Mouse (Mus musculus): ENCODE measurements around the gene Zdhhc14. TPM values are rescaled to one million over a fixed set of nuclear protein-coding genes. Genes with fewer than 3 reads are reported as not detected.

The Zdhhc14 gene
- polyA plus RNA-seq, 1 experiment from 2014 or later = 6.2 TPM

GRCm38 (mm10) chr17:5552036-5552760 lies 59.8 kb downstream of the Zdhhc14 start:
- 67% methylated on average over 14 of the region's 14 CpGs for WGBS
- no peak for DNase-seq (ENCODE audit: low spot score)
- H3K9me3 ChIP-seq (ENCODE audit: control insufficient read depth, low read length) = no peaks in the 10 kb centered on the region
- H3K4me2 ChIP-seq = no peak overlapping the region
- ATAC-seq (replicated peaks; ENCODE audit: low FRiP score) = no peak
- no peak overlapping the region for H3K27ac ChIP-seq (ENCODE audit: low read depth, low read length)
- no peak overlapping the region for H3K4me3 ChIP-seq (ENCODE audit: low read depth, low read length)
- no peaks in the 10 kb centered on the region; the same call in 1 of the 2 replicates for H3K4me1 ChIP-seq (replicated peaks; ENCODE audit: control insufficient read depth, insufficient read depth, low read length)
- H3K36me3 ChIP-seq (ENCODE audit: control insufficient read depth, insufficient read depth, low read length) = no peaks in the 10 kb centered on the region
- H3K9ac ChIP-seq (ENCODE audit: low read depth, low read length) = no peak overlapping the region
- H3K27me3 ChIP-seq (replicated peaks; ENCODE audit: control insufficient read depth, insufficient read depth, low read length) = no peaks in the 10 kb centered on the region

- Histone ChIP-seq H3K36me3 (ENCODE audit: control insufficient read depth, insufficient read depth, low read length) (no peaks in the 10 kb centered on the region), H3K4me1 (replicated peaks; ENCODE audit: control insufficient read depth, insufficient read depth, low read length) (no peaks in the 10 kb centered on the region; the same call in 1 of the 2 replicates), H3K4me2 (no peak overlapping the region), H3K27me3 (replicated peaks; ENCODE audit: control insufficient read depth, insufficient read depth, low read length) (no peaks in the 10 kb centered on the region), H3K9ac (ENCODE audit: low read depth, low read length) (no peak overlapping the region), H3K9me3 (ENCODE audit: control insufficient read depth, low read length) (no peaks in the 10 kb centered on the region), H3K27ac (ENCODE audit: low read depth, low read length) (no peak overlapping the region), H3K4me3 (ENCODE audit: low read depth, low read length) (no peak overlapping the region)
- no peak for DNase-seq (ENCODE audit: low spot score)
- no peak for ATAC-seq (replicated peaks; ENCODE audit: low FRiP score)
- 93% methylated on average over 5 of the region's 5 CpGs for WGBS
Observed at GRCm38 (mm10) chr17:5553556-5553955, 61.2 kb downstream of the Zdhhc14 start.

- Histone ChIP-seq H3K9me3 (ENCODE audit: control insufficient read depth, low read length) (no peaks in the 10 kb centered on the region), H3K27me3 (replicated peaks; ENCODE audit: control insufficient read depth, insufficient read depth, low read length) (no peaks in the 10 kb centered on the region), H3K4me1 (replicated peaks; ENCODE audit: control insufficient read depth, insufficient read depth, low read length) (no peaks in the 10 kb centered on the region; the same call in 1 of the 2 replicates), H3K9ac (ENCODE audit: low read depth, low read length) (no peak overlapping the region), H3K4me2 (no peak overlapping the region), H3K27ac (ENCODE audit: low read depth, low read length) (no peak overlapping the region), H3K36me3 (ENCODE audit: control insufficient read depth, insufficient read depth, low read length) (no peaks in the 10 kb centered on the region), H3K4me3 (ENCODE audit: low read depth, low read length) (no peak overlapping the region)
- ATAC-seq (replicated peaks; ENCODE audit: low FRiP score) = no peak; the same call in 1 of the 2 replicates
- 92% methylated on average over 2 of the region's 2 CpGs for WGBS
- DNase-seq (ENCODE audit: low spot score) = no peak
Observed at GRCm38 (mm10) chr17:5554573-5554972, 62.2 kb downstream of the Zdhhc14 start.

GRCm38 (mm10) chr17:5556568-5556967 lies 64.2 kb downstream of the Zdhhc14 start:
- Histone ChIP-seq H3K27ac (ENCODE audit: low read depth, low read length) (no peak overlapping the region), H3K9me3 (ENCODE audit: control insufficient read depth, low read length) (no peaks in the 10 kb centered on the region), H3K4me2 (no peak overlapping the region), H3K27me3 (replicated peaks; ENCODE audit: control insufficient read depth, insufficient read depth, low read length) (no peaks in the 10 kb centered on the region), H3K4me3 (ENCODE audit: low read depth, low read length) (no peak overlapping the region), H3K9ac (ENCODE audit: low read depth, low read length) (no peak overlapping the region), H3K4me1 (replicated peaks; ENCODE audit: control insufficient read depth, insufficient read depth, low read length) (no peaks in the 10 kb centered on the region), H3K36me3 (ENCODE audit: control insufficient read depth, insufficient read depth, low read length) (no peaks in the 10 kb centered on the region)
- WGBS = 75% methylated on average over 8 of the region's 8 CpGs
- ATAC-seq (replicated peaks; ENCODE audit: low FRiP score) (no peak), DNase-seq (ENCODE audit: low spot score) (no peak)

GRCm38 (mm10) chr17:5560212-5560611 lies 67.9 kb downstream of the Zdhhc14 start:
- H3K4me3 ChIP-seq (ENCODE audit: low read depth, low read length) = no peak overlapping the region
- no peak overlapping the region for H3K9ac ChIP-seq (ENCODE audit: low read depth, low read length)
- no peak overlapping the region for H3K27ac ChIP-seq (ENCODE audit: low read depth, low read length)
- H3K9me3 ChIP-seq (ENCODE audit: control insufficient read depth, low read length) = no peaks in the 10 kb centered on the region
- no peaks in the 10 kb centered on the region for H3K36me3 ChIP-seq (ENCODE audit: control insufficient read depth, insufficient read depth, low read length)
- 89% methylated on average over 4 of the region's 4 CpGs for WGBS
- no peak for DNase-seq (ENCODE audit: low spot score)
- no peak for ATAC-seq (replicated peaks; ENCODE audit: low FRiP score)
- H3K27me3 ChIP-seq (replicated peaks; ENCODE audit: control insufficient read depth, insufficient read depth, low read length) = no peaks in the 10 kb centered on the region
- H3K4me2 ChIP-seq = no peak overlapping the region
- no peaks in the 10 kb centered on the region for H3K4me1 ChIP-seq (replicated peaks; ENCODE audit: control insufficient read depth, insufficient read depth, low read length)

- H3K4me3 ChIP-seq (ENCODE audit: low read depth, low read length) = no peak overlapping the region
- H3K4me1 ChIP-seq (replicated peaks; ENCODE audit: control insufficient read depth, insufficient read depth, low read length) = peaks cover 4% of the 10 kb centered on the region; the same call in 1 of the 2 replicates
- H3K27me3 ChIP-seq (replicated peaks; ENCODE audit: control insufficient read depth, insufficient read depth, low read length) = no peaks in the 10 kb centered on the region
- no peak overlapping the region for H3K4me2 ChIP-seq
- no peaks in the 10 kb centered on the region for H3K9me3 ChIP-seq (ENCODE audit: control insufficient read depth, low read length)
- no peak for DNase-seq (ENCODE audit: low spot score)
- no peak overlapping the region for H3K27ac ChIP-seq (ENCODE audit: low read depth, low read length)
- H3K9ac ChIP-seq (ENCODE audit: low read depth, low read length) = no peak overlapping the region
- no peaks in the 10 kb centered on the region for H3K36me3 ChIP-seq (ENCODE audit: control insufficient read depth, insufficient read depth, low read length)
- WGBS = 89% methylated on average over 6 of the region's 6 CpGs
- ATAC-seq (replicated peaks; ENCODE audit: low FRiP score) = no peak
Observed at GRCm38 (mm10) chr17:5563108-5563507, 70.8 kb downstream of the Zdhhc14 start.

- Histone ChIP-seq H3K4me2 (no peak overlapping the region), H3K27ac (ENCODE audit: low read depth, low read length) (no peak overlapping the region), H3K9ac (ENCODE audit: low read depth, low read length) (no peak overlapping the region), H3K4me1 (replicated peaks; ENCODE audit: control insufficient read depth, insufficient read depth, low read length) (peaks cover 4% of the 10 kb centered on the region; the same call in 1 of the 2 replicates), H3K9me3 (ENCODE audit: control insufficient read depth, low read length) (no peaks in the 10 kb centered on the region), H3K27me3 (replicated peaks; ENCODE audit: control insufficient read depth, insufficient read depth, low read length) (no peaks in the 10 kb centered on the region), H3K36me3 (ENCODE audit: control insufficient read depth, insufficient read depth, low read length) (no peaks in the 10 kb centered on the region), H3K4me3 (ENCODE audit: low read depth, low read length) (no peak overlapping the region)
- WGBS = 63% methylated on average over 7 of the region's 7 CpGs
- DNase-seq (ENCODE audit: low spot score) (no peak), ATAC-seq (replicated peaks; ENCODE audit: low FRiP score) (no peak)
Observed at GRCm38 (mm10) chr17:5566006-5566405, 73.6 kb downstream of the Zdhhc14 start.

- H3K4me1 ChIP-seq (replicated peaks; ENCODE audit: control insufficient read depth, insufficient read depth, low read length) = peaks cover 4% of the 10 kb centered on the region; the same call in 1 of the 2 replicates
- 53% methylated on average over 5 of the region's 5 CpGs for WGBS
- no peak overlapping the region for H3K9ac ChIP-seq (ENCODE audit: low read depth, low read length)
- no peaks in the 10 kb centered on the region for H3K27me3 ChIP-seq (replicated peaks; ENCODE audit: control insufficient read depth, insufficient read depth, low read length)
- no peaks in the 10 kb centered on the region for H3K36me3 ChIP-seq (ENCODE audit: control insufficient read depth, insufficient read depth, low read length)
- no peak overlapping the region for H3K27ac ChIP-seq (ENCODE audit: low read depth, low read length)
- ATAC-seq (replicated peaks; ENCODE audit: low FRiP score) (no peak), DNase-seq (ENCODE audit: low spot score) (no peak)
- no peak overlapping the region for H3K4me2 ChIP-seq
- H3K4me3 ChIP-seq (ENCODE audit: low read depth, low read length) = no peak overlapping the region
- H3K9me3 ChIP-seq (ENCODE audit: control insufficient read depth, low read length) = no peaks in the 10 kb centered on the region
Observed at GRCm38 (mm10) chr17:5567943-5568342, 75.6 kb downstream of the Zdhhc14 start.

All from liver, embryonic 11.5 days (tissue).